Mouse (Mus musculus) gastrocnemius, postnatal 10 days (tissue): Measurements from ENCODE around the gene Gmeb1. TPM values are rescaled to one million over a fixed set of nuclear protein-coding genes. Genes with fewer than 3 reads are reported as not detected.

Experiments
- microRNA-seq, 2 experiments: library from miRNA; unstranded; fragments of <30 nt; microRNA quantifications; one replicate each; pipeline ENCODE4 v1.2.0; 2021
- total RNA-seq, 2 experiments: library from RNA; stranded (reverse); gene quantifications; 2 replicates each; pipeline ENCODE4 v1.2.3; 2021

Gmeb1 gene
- total RNA-seq, 2 experiments from 2014 or later, result 11.2 to 12.3 TPM

Small RNAs within 50 kb of the gene (microRNA-seq; reads per million reads assigned to microRNA genes)
- gene Gm22033, result 0 reads per million in 2 experiments

Other genes with a start within 250 kb of the Gmeb1 start
- gene Gm10300, start 186.9 kb downstream of the Gmeb1 start, total RNA-seq, result under 1 TPM in 1 of 2 experiments, not detected in 1; 0.18 TPM
- gene Epb41, start 186.3 kb downstream of the Gmeb1 start, total RNA-seq, result 10 to 100 TPM; 51.7 to 54.5 TPM
- not detected for gene Oprd1, start 117.1 kb downstream of the Gmeb1 start, total RNA-seq
- gene Ythdf2, start 49.3 kb downstream of the Gmeb1 start, total RNA-seq, result 10 to 100 TPM; 31.9 to 36.0 TPM
- 10 to 100 TPM; 22.9 to 25.7 TPM for gene Taf12, start 12.8 kb upstream of the Gmeb1 start, total RNA-seq
- gene Rab42, start 41.8 kb upstream of the Gmeb1 start, total RNA-seq, result under 1 TPM; 0.72 to 0.87 TPM
- gene Trnau1ap, start 67.9 kb upstream of the Gmeb1 start, total RNA-seq, result 10 to 100 TPM; 16.1 to 21.2 TPM
- gene Rcc1, start 92.0 kb upstream of the Gmeb1 start, total RNA-seq, result 10 to 100 TPM; 13.4 to 18.6 TPM
- 10 to 100 TPM; 16.3 to 18.4 TPM for gene Phactr4, start 160.9 kb upstream of the Gmeb1 start, total RNA-seq
- gene Med18, start 202.3 kb upstream of the Gmeb1 start, total RNA-seq, result 1 to 10 TPM; 5.1 to 6.5 TPM
- 1 to 10 TPM; 2.2 to 2.6 TPM for gene Sesn2, start 248.9 kb upstream of the Gmeb1 start, total RNA-seq